Mouse (Mus musculus) WW6 (cell line): ENCODE data around the gene Klhdc9.
"Not testable (repeated sequence)": the region's sequence is repeated elsewhere in the genome, so short reads cannot be mapped to it uniquely, and the experiment has no call there.

ENCODE experiments used
- DNase-seq: peaks from one replicate; pipeline ENCODE4 v3.0.0-alpha.2; 2013; ENCODE audit warnings: low read depth, low spot score

The Klhdc9 gene

GRCm38 (mm10) chr1:171356814-171357213, 3.8 kb downstream of the Klhdc9 start:
- DNase-seq: no peak

- DNase-seq: no peak
Observed at GRCm38 (mm10) chr1:171355812-171356340, 4.7 kb downstream of the Klhdc9 start.

- no peak for DNase-seq
Observed at GRCm38 (mm10) chr1:171349210-171349609, 11.4 kb downstream of the Klhdc9 start.

GRCm38 (mm10) chr1:171348665-171349064, 11.9 kb downstream of the Klhdc9 start:
- no peak for DNase-seq

- DNase-seq: no peak
Observed at GRCm38 (mm10) chr1:171346095-171346450, 14.5 kb downstream of the Klhdc9 start.

GRCm38 (mm10) chr1:171345225-171346094, 15.1 kb downstream of the Klhdc9 start, which contains the start of the genes Nit1 and Pfdn2:
Gene Nit1 (minus strand): TSS chr1:171345646.
Gene Pfdn2 (plus strand): TSS chr1:171345670.
- DNase-seq: peak; percentile 80

- no peak for DNase-seq
Observed at GRCm38 (mm10) chr1:171344715-171345114, 15.9 kb downstream of the Klhdc9 start.

GRCm38 (mm10) chr1:171343922-171344677, 16.5 kb downstream of the Klhdc9 start:
- DNase-seq: no peak

GRCm38 (mm10) chr1:171342262-171343207, 18.1 kb downstream of the Klhdc9 start:
- DNase-seq: no peak

GRCm38 (mm10) chr1:171330216-171330560, 30.4 kb downstream of the Klhdc9 start:
- no peak for DNase-seq

GRCm38 (mm10) chr1:171329433-171330215, 31.0 kb downstream of the Klhdc9 start:
- DNase-seq: peak; percentile 70

GRCm38 (mm10) chr1:171328839-171329432, 31.7 kb downstream of the Klhdc9 start, which contains the start of gene Dedd:
Gene Dedd (plus strand): TSS chr1:171329145.
- peak; percentile 71 for DNase-seq

- no peak for DNase-seq
Observed at GRCm38 (mm10) chr1:171328244-171328643, 32.4 kb downstream of the Klhdc9 start.

- not testable (repeated sequence) for DNase-seq
Observed at GRCm38 (mm10) chr1:171326588-171326987, 34.0 kb downstream of the Klhdc9 start.

GRCm38 (mm10) chr1:171325571-171325970, 35.0 kb downstream of the Klhdc9 start:
- DNase-seq: no peak

- DNase-seq: no peak
Observed at GRCm38 (mm10) chr1:171322012-171322411, 38.6 kb downstream of the Klhdc9 start.

- DNase-seq: no peak
Observed at GRCm38 (mm10) chr1:171321415-171321814, 39.2 kb downstream of the Klhdc9 start.

GRCm38 (mm10) chr1:171320151-171320550, 40.4 kb downstream of the Klhdc9 start:
- no peak for DNase-seq

GRCm38 (mm10) chr1:171319748-171320147, 40.9 kb downstream of the Klhdc9 start:
- peak; percentile 76 for DNase-seq

- no peak for DNase-seq
Observed at GRCm38 (mm10) chr1:171309321-171309720, 51.3 kb downstream of the Klhdc9 start.
